Mouse (Mus musculus) c-Kit-positive CD71-positive TER-119-negative erythroid progenitor cells, embryonic 14.5 days (primary cell): ENCODE results near the gene Slc17a1.

Experiments
- DNase-seq: peaks from one replicate; pipeline ENCODE4 v3.0.0-alpha.2; 2013; ENCODE audit warnings: low read depth

Slc17a1 gene

DNA sequence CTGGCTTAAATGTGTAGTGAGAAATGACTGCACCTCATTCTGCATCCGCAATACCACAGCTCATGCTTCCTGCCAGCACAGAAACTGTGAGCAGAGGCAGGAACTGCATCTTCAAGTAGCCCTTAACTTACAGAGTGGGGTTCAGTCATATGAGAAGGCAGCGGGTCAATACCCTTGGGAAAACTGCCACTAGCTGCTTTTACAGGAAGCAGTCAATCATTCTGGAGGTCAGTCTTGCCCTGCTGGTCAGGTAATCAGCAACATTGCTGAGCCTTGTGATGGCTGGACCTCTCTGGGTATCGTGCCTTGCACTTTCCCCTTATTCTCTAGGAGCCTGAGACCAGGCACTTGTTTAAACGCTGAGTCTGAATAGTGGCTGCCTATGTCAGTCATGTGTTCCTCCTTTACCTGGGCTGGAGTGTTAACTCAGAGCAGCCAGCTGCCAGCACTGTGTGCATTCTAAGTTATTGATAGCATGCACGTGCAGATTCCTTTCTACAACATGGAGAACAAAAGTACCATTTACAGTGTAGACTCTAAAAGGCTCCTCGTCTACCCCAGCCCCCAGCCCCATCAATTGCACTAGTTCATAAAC is 21.6 kb downstream of the Slc17a1 start:
- no peak for DNase-seq

DNA sequence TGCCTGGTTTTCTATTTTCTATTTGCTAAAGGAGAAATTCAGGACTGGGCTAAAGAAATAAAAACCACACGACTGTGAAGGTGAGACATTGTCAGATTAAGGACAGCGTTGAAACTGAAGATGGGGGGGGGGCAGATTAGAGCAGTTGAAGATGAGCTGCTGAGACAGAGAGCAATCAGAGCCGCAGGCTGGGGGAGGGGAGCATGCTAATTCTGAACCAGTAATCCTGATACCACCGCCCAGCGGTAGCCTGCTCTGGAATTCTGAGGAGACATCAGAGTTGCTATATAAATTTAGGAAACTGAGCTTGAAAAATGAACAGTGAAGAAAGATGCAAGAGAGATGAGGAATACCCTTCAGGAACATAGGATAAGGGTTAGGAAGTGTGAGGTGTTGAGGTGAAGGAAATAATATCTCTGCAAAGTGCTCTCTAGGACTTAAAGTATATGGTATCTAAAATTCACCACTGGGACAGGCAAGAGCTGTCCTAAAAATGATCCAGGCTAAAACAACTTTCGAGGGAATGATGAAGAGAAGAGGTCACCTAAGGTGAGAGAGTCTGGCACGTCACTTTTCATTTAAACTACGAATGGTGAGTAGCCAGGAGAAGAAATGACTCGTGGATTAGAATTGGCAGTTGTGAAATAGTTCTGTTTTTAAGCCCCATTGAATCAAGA is 25.2 kb downstream of the Slc17a1 start:
- no peak for DNase-seq

DNA sequence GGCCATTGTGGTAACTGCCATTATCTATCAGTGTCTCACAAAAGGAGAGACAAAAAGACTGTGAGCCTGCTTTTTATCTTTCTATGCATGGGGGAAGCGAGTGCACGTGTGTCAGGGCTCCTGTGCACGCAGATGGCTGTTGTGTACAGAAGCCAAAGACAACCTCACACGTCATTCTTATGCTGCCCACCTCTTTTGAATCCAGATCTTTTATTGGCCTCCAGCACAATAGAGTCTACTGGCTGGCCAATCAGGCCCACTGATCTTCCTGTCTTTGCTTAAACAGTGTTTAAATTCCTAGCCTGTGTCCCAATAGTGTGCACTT is 25.7 kb downstream of the Slc17a1 start:
- no peak for DNase-seq

DNA sequence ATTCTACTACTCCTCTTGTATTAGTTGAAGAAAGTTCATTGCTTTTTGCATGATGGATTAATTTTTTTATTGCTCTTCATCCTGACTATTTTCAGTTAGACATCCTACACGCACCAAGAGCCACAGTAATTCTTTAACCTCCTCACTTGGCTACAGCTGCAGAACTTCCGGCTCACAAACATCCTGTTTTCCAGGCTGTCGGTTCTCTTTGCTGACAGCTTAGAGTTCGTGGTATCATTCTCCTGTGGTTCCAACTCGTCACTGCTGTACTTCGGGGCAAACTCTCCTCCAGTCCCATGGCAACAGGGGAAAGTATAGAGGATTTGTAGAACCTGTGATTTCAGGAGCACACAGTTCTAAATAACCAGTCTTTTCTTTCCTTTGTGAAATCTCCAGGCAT is 30.7 kb downstream of the Slc17a1 start:
- no peak for DNase-seq

DNA sequence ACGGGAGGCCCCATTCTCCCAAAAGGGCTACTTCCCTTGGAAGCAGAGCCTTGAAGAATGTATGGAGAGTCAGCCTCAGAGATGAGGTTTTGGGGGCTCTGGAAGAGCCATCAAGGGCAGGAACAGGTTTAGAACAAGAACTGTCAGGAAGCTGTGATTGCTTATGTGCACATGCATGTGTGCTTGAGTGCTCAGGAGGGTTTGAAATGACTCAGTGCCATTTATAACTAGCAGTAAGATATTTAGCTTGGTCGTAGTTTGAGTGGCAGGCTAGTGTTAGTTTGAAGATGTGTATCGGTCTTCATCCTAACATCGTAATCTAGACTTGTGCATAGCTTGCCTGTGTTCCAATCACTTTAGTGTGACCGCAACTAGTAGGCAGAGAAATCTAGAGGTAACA is 39.4 kb downstream of the Slc17a1 start:
- no peak for DNase-seq

DNA sequence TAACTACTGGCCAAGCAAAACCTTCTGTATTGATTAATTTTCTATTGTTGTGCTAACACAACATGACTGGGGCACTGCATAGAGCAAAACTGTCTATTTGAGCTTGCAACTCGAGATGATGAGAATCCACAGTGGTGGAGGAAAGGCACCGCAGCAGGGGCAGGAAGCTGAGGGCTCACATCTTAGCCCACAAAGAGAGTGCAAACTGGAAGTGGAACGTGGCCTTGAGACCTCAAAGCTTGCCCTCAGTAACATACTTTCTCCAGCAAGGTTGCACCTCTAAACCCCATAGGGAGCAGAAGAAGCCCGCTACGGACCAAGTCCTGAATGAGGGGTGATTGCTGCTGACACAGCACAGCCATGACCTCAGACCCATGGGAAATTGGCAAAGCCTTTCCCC is 42.6 kb downstream of the Slc17a1 start:
- no peak for DNase-seq

DNA sequence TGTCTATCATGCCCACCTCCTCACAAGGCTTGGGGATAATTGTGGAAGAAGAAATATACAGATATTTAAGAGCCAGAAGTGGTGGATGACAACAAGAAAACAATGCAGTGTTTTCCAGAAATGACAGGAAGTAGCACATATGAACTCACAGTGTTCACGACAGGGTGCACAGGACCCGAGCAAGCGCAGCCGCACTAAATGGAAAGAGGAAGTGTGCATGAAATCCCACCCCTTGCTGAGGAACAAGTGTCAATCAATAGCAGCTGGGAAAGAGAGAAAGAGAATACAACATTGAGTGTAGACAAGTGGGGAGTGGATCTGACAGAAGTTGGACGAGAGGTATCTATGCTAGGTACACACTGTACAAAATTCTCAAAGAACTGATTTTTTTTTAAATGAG is 43.8 kb downstream of the Slc17a1 start:
- no peak for DNase-seq

DNA sequence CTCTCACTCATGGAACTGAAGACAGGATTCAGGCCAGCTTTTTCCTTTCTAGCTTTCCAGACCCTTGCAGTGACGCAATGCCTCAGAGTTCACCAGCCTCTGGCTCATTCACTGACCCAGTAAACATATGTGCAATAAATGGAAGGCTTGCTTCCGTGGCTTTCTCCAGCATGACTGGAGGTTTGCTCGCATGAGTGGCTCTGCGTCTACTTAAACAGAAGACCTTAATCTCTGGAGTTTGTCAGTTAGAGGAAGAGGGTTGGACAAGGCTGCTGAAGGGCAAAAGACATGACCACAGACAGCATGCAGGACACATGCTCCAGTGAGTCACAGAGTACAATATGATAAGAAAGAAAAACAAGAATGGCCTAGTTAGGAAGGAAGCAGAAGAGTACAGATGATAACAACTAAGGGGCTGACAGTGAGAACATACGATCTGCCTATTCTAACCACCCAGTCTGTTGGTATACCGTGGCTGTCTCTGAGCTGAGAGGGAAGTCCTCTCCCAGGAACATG is 46.3 kb downstream of the Slc17a1 start:
- DNase-seq = peak; percentile 19

DNA sequence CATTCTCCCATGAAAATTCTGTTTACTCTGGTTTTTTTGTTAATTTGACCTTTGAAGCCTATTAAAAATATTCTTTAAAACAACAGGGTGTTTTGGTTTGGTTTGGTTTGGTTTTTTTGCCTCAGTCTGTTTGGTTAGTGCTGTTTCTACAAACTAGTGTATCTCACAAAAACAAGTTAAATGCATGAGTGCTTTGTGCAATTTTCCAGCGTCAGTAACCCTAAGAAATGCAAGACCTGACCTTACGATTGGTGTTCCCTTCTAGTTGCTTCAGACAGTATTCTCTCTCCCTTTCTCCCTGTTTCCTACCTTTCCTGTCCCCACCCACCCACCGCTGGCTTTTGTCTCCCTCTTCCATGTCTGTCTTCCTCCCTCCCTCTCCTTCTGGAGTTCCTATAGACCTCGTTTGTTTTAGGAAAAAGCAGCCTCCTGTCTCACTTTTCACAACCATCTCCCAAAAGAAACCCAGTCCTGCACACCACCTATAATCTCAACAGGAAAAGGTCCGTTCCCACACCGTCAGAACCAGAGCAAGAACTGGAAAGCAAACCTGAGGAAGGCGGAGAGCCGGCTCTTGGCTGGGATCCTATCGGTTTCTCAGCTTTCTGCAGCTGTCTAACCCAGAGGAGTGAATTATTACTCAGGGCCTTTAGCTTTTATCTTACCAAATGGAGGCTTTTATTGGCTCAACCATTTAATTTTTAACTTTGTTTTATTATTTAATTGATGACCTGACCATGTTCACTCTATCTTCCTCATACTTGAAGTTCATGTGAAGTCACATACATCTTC is 47.0 kb downstream of the Slc17a1 start, which contains the start of gene Slc17a4:
Slc17a4 (minus strand) TSS at position 634 of the 792 bp plus-strand sequence.
- DNase-seq = no peak

DNA sequence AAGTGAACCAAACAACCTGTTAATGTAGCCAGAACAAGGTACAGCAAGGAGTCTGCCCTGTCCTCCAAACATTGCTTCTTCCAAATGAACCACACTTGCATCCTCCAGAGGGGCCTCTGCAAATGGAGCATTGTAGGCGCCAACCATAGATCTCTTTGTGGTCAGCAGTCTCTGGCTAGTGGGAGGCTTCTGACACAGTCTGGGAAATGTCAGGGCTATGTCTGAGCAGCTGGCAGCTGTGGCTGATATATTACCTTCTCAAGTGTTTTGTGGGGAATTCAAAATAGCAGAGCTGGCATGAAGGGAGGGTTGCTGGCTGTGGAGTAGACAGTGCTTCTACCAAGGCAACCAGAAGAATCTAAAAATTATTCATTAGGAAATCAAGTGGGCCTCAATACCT is 48.6 kb downstream of the Slc17a1 start:
- no peak for DNase-seq

DNA sequence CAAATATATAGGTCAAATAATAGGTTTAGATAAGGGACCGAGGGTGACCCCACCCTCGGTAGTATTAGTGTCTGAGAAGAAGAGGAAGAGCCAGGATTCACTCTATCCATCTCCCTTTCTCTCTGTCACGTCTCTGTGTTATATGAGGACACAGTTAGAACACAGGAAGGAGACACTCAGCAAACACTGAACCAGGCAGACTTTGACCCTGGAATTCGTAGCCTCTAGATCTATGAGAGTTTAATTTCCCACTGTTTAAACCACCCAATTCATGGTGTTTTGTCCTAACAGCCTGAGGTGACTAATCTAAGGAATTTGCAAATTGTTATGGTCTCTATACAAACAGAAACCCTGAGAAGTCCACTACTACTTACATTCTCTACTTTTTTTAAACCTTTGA is 50.1 kb downstream of the Slc17a1 start:
- DNase-seq = no peak

DNA sequence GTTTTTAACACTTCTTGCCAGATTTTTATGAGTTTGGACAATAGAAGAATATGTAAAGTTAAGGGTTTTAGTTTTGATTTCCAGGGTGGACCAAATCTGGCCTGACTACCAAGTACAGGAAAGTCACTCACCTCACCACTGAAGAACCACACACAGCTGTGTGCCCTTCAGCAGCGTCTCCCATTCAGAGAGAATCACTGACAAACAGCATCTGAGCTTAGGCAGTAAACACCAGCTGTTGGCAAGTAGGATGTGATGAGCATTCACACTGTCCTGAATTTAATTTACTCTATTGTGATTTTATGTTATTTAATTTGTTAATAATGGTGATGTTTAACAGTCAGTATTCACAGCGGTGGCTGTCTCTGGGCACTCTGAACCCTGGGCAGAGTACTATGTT is 58.2 kb downstream of the Slc17a1 start:
- DNase-seq = no peak

DNA sequence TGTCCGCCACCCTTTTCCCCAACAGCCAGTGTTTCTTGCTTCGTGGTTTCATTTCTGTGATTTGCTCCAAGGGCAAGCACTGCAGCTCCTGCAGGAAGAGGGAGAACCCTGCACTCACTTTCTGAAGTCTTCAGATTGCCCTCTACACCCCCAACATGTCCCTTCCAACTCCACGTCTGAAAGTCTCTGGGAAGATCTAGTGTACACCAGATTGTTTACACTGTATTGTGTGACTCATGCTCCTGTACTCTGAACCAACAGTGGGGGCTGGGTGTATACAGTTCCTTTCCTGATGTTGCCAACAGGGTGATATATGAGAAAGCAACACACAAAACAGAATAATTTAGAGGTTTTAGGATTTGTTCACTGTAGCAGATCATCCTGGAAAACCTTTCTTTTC is 61.1 kb downstream of the Slc17a1 start:
- DNase-seq = no peak

DNA sequence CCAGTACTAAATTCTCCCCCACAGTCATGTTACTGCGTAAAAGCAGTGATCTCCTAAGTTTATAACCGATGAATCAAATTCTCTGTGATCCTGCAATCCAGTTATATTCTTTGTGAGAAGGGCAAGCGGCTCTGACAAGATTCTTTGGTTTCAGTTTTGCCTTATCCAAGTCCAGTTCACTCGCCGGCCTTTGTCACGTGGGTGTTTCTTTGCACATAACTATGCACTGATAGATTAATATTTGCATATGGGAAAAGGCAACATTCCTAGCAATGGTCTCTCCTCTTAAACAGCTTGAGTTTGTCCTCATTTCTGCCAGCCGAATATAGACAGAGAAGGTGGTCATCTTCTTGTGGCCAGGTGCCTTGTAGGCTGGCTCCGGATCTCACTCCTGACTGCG is 62.9 kb downstream of the Slc17a1 start:
- no peak for DNase-seq

DNA sequence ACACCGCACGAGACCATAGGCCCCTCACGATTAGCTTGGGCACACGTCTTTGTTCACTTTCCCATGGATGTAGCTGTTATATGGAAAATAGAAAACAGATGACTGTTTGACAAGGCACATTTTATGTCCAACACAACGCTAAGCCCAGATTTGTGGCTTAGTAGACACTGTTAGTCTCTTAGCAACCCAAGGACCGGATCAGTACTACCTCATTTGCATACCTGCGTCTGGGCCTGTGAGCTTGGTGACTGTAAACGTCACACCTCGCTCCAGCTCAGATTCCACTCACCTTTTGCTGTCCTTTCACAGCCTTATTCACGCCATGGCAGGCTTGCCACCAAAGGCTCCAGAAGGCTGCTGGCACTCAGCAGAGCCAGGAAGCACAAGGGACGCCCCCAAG is 63.4 kb downstream of the Slc17a1 start:
- DNase-seq = no peak

DNA sequence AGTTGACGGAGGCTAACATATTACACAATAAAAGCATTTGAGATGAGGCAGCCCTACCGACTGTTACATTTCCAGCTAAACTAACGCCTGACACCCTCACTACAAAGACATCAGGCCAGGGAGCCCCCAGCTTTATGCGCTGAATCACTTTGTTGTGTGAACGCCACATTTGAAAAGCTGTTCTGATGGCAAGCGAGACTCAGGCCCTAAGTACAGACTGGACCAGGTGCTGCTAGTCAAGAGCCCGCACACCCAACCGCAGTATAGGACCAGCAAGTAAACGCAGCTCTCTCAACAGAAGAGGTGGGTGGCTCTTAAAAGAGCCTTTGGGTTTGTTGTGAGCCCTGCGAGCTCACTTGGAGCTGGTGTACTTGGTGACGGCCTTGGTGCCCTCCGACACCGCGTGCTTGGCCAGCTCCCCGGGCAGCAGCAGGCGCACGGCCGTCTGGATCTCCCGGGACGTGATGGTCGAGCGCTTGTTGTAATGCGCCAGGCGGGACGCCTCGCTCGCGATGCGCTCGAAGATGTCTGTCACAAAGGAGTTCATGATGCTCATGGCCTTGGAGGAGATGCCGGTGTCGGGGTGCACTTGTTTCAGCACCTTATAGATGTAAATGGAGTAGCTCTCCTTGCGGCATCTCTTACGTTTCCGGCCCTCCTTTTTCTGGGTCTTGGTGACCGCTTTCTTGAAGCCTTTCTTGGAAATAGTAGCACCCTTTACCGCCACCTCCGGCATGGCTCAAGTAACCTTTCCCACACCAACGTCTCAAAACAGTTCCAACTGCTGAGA is 66.1 kb downstream of the Slc17a1 start, which contains the start of gene Hist1h2ba:
Hist1h2ba (minus strand) TSS at position 736 of the 790 bp plus-strand sequence.
- no peak for DNase-seq

DNA sequence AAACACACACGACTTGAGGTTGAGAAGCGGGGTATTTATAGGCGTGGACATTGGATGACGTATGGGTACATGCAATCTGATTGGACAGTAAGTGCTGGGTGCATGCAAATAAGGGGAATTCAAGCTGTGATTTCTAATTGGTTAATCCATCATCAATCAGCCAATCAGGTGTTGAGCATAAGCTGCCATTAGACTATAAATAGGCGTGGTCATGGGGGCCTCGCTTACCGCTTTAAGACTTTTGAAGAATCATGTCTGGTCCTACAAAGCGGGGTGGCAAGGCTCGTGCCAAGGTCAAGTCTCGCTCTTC is 66.6 kb downstream of the Slc17a1 start, which contains the start of gene Hist1h2aa:
Hist1h2aa (plus strand) TSS at position 252 of the 310 bp plus-strand sequence.
- no peak for DNase-seq

DNA sequence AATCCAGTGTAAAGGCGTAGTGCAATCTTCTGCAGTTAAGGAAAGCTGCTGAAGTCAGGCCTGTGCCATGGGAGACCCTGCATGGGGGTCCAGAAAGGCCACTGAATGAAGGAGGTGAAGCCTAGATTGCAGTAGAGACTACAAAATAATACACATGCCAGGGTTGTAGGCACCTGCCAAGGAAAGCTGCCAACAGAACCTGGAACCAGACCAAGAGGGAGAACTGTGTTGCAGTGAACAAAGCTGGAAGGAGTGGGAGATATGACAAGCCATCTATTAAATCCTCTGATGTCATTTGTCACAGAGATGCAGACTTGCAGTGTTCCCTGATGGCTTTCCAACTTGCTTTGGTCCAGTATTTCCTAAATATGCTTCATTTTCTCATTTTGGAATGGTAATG is 71.1 kb downstream of the Slc17a1 start:
- DNase-seq = no peak

DNA sequence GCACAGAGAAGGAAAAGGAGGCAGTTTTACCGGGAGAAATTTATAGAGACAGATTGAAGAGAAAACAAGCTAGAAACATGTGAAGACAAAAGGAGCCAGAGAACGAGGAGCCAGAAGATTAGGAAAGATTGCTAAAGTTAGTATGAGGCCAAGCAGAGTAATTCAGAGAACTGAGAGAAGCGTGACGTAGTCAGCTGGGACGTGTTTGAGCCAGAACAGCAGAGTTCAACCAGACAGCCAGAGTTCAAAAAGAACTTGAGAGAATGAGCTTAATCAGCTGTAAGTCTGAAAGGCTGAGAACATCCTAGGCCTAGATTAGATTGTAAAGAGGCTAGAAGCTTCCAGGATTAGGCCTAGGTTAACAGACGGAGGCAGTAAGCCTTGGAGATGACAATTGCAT is 72.7 kb downstream of the Slc17a1 start:
- no peak for DNase-seq

DNA sequence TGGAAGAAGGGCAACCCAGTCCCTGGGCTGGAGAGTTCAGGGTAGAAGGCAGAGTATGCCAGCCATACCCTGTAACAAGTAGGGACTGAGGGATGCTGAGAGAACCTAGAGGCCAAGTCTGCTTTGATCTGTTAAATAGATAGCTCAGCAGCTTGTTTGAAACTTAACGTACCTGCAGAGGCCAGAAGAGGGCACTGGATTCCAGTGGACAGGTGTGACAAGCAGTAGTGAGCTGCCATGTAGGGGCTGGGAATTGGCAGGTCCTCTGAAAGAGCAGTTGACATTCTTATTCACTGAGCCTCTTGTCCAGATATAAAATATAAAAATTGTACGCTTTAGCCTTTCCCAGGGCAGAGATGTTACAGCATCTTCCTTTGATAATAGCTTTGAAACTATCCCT is 75.3 kb downstream of the Slc17a1 start:
- DNase-seq = no peak
